Mouse (Mus musculus) B cell, adult 2 months (primary cell): ENCODE data around the gene Trnau1ap.
"Not testable (repeated sequence)": the region's sequence is repeated elsewhere in the genome, so short reads cannot be mapped to it uniquely, and the experiment has no call there.

Experiments
- DNase-seq, 2 experiments: peaks; one replicate each; pipeline ENCODE4 v3.0.0; 2022

The Trnau1ap gene

GRCm38 (mm10) chr4:132295696-132296390 is 33.5 kb downstream of the Trnau1ap start:
- peak in 1 of 2 experiments; percentile 12 for DNase-seq

GRCm38 (mm10) chr4:132293682-132294240 is 35.6 kb downstream of the Trnau1ap start:
- no peak for DNase-seq

- no peak for DNase-seq
Measured at GRCm38 (mm10) chr4:132292988-132293387, 36.4 kb downstream of the Trnau1ap start.

DNA sequence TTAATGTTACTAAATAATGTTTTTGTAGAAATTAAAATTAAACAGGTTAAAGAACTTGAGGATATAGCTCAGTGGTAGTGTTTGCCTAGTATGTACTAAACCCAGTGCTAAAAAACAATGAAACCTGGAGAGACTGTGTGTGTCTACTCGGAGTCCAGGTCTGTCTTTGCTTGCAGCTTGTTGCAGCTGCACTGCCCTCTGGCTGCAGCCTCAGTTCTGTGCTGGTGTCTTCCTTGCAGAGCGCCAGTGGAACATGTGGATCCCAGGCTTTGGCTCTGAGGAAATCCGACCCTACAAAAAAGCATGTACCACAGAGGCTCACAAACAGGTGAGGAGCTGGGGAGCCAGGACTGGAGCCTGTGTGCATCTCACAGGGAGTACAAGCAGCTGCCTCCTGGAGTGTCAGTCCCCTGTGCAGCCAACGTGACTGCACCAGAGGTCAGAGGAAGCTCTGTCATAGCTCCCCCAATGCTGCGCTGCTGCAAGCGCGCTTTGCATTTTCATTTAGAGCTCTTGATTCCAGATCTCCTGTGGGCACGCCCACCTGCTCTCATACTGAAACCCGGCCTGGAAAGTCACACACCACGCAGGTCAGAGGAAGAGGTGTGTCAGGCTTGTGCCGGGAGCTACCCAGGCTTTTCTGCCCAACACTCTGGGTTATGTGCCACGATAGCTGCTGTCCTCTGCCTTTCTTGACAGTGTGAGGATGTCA is 37.6 kb downstream of the Trnau1ap start:
- no peak for DNase-seq

GRCm38 (mm10) chr4:132291056-132291455 is 38.3 kb downstream of the Trnau1ap start:
- DNase-seq: no peak

- not testable (repeated sequence) for DNase-seq
Measured at GRCm38 (mm10) chr4:132288840-132289239, 40.5 kb downstream of the Trnau1ap start.

DNA sequence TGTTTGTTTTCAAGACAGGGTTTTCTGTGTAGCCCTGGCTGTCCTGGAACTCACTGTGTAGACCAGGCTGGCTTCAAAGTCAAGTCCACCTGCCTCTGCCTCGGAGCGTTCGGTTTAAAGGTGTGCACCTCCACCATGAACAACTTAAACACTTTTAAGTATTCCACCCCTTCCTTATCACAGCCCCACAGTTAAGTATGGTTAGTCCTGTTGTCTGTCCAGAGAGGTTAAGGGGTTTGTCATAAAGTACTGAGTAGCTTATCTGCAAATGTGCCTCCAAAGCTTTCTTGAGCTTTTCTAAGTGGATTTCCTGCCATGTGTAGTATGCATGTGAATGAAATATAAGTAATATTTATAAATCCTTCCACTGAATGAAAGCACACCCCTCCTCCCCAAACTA is 53.4 kb downstream of the Trnau1ap start:
- no peak for DNase-seq

GRCm38 (mm10) chr4:132274156-132274862 is 55.0 kb downstream of the Trnau1ap start, which contains the start of gene Taf12:
Gene Taf12, plus strand, starts transcription at chr4:132274375.
- DNase-seq: peak; percentile 92 to 95

DNA sequence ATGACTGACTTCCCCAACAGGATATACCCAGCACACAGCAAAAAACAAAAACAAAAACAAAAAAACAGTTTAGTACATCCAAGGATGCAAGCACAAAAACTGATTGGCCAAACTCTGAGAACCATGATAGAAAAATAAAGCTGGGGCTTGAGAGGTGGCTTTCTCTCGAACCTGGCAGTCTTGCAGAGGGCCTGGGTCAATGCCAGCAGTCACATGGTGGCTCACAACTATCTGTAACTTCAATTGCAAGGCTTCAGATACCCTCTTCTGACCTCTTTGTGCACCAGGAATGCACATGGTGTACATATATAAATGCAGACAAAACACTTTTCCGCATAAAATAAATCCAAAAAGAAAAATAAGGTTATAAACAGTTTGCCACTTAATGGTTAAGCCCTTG is 56.2 kb downstream of the Trnau1ap start:
- DNase-seq: no peak

DNA sequence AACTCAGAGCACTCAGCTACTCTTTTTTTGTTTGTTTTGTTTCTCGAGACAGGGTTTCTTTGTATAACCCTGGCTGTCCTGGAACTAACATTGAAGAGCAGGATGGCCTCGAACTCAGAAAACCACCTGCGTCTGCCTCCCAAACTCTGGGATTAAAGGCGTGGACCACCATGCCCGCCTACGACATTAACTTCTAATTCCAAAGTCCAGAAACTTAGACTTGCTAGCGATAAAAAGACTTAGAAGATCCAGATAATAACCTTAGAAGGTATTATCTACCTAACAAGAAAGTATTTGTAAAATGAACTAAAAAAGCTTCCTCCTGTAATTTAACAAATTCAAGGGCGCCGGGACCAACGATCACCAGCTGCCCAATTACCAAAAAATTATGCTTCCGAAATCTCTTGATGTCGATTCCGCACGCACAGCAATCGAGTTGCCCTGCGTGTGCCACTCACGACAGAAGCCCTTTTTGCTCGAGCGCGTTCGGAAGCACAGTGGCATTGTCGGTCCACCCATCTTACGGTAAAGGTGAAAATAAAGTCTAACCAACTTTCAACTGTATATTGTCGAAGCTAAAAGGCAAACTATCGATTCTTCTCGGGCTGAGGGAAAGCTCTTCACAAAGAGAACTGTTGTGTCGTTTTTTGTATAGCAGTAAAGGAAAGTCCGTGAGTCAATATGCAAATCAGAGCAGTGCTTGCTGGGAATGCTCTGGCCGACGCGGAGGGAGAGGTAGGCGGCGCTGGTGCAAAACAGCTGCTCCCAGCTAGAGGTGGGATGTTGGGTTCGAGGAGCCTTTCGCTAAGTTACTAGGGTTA is 59.4 kb downstream of the Trnau1ap start:
- DNase-seq: peak; percentile 87 to 89

DNA sequence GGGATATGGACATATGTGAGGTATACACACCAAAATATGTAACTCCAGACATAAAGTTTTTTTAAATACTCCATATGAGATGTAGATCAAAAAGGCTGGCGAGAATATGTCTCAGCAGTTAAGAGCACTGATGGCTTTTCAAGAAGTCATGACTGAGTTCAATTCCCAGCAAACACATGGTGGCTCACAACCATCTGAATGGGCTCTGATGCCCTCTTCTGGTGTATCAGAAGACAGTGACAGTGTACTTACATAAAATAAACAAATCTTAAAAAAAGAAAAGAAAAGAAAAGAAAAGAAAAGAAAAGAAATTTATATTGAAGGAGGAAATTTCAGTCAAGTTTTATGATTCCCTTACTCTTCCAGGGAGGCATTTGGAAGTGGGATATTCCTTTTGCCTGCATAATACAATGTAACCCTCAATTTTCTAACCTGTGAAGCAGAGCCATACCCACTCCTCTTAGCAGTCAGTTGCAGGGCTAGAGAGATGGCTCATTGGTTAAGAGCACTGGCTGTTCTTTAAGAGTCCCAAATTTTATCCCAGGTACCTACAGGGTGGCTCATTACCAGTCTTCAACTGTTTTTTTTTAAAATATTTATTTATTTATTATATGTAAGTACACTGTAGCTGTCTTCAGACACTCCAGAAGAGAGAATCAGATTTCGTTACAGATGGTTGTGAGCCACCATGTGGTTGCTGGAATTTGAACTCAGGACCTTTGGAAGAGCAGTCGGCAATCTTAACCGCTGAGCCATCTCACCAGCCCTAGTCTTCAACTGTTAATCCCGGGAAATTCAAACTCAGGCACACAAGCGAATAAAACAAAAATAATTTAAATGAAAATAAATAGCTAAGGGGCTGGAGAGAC is 60.2 kb downstream of the Trnau1ap start:
- peak; percentile 41 to 57 for DNase-seq

DNA sequence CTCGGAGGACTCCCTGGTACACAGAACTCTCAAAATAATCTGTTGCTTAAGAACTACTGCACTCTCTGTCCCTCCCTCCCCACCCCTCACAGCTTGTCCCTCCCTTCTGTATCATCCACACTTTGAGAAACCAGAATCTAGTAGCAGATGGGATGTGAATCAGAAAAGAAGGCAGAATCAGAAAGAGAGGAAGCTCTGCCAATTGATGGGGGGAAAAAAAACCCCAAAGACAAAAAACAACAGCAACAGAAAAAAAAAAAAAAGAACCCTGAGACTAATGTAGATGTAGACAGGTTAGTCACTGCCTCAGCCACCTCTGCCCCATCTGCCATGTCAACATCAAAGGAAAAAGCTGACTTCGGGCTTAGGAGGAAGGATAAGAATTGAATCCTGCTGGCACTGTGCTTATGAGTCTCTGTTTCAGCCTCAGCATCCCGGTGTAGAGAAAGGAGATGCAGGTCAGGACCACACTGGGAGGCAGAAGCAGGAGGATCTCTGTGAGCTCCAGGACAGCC is 62.4 kb downstream of the Trnau1ap start:
- no peak for DNase-seq

GRCm38 (mm10) chr4:132263313-132263712 is 66.0 kb downstream of the Trnau1ap start:
- DNase-seq: no peak

- no peak for DNase-seq
Measured at GRCm38 (mm10) chr4:132262358-132262616, 67.1 kb downstream of the Trnau1ap start.
